Mouse (Mus musculus) adrenal gland, adult 18-20 months (tissue): ENCODE results near the gene Slc52a3. TPM values are rescaled to one million over a fixed set of nuclear protein-coding genes. Genes with fewer than 3 reads are reported as not detected.
"Not testable (repeated sequence)": the region's sequence is repeated elsewhere in the genome, so short reads cannot be mapped to it uniquely, and the experiment has no call there.

Experiments
- DNase-seq, 2 experiments: peaks; one replicate each; pipeline ENCODE4 v3.0.0; 2021 to 2022; ENCODE audit warnings: low spot score in 2 of 2
- total RNA-seq, 2 experiments: library from RNA; stranded (reverse); gene quantifications; 1 replicate in 1 of 2; 2 replicates in 1 of 2; pipeline ENCODE4 v1.2.3; 2021

Gene Slc52a3
- total RNA-seq, 2 experiments from 2014 or later: 3.9 to 5.6 TPM

GRCm38 (mm10) chr2:151972880-151973594, 23.3 kb upstream of the Slc52a3 start:
- DNase-seq: no peak

- no peak for DNase-seq
These were observed 22.4 kb upstream of the Slc52a3 start for GRCm38 (mm10) chr2:151973595-151974562.

GRCm38 (mm10) chr2:151975295-151975694, 21.0 kb upstream of the Slc52a3 start:
- no peak for DNase-seq

- no peak for DNase-seq
These were observed 20.2 kb upstream of the Slc52a3 start for GRCm38 (mm10) chr2:151976067-151976466.

GRCm38 (mm10) chr2:151977689-151978440, 18.4 kb upstream of the Slc52a3 start:
- no peak for DNase-seq

GRCm38 (mm10) chr2:151978494-151978893, 17.8 kb upstream of the Slc52a3 start:
- no peak for DNase-seq

- DNase-seq: peak; percentile 86
These were observed 16.6 kb upstream of the Slc52a3 start, which contains the start of gene Fam110a for GRCm38 (mm10) chr2:151979470-151980354. TSS of gene Fam110a (minus strand) at chr2:151980219.

GRCm38 (mm10) chr2:151980355-151980693, 16.0 kb upstream of the Slc52a3 start:
- no peak for DNase-seq

- no peak for DNase-seq
These were observed 15.0 kb upstream of the Slc52a3 start for GRCm38 (mm10) chr2:151981268-151981667.

- no peak for DNase-seq
These were observed 13.8 kb upstream of the Slc52a3 start for GRCm38 (mm10) chr2:151982476-151982875.

GRCm38 (mm10) chr2:151984019-151984418, 12.3 kb upstream of the Slc52a3 start:
- no peak for DNase-seq

GRCm38 (mm10) chr2:151985426-151986172, 10.7 kb upstream of the Slc52a3 start:
- DNase-seq: no peak

GRCm38 (mm10) chr2:151986958-151987357, 9.4 kb upstream of the Slc52a3 start:
- DNase-seq: no peak

- no peak for DNase-seq
These were observed 7.3 kb upstream of the Slc52a3 start for GRCm38 (mm10) chr2:151988978-151989377.

GRCm38 (mm10) chr2:151990985-151991394, 5.3 kb upstream of the Slc52a3 start:
- DNase-seq: no peak

- DNase-seq: no peak
These were observed 4.9 kb upstream of the Slc52a3 start for GRCm38 (mm10) chr2:151991446-151991845.

- DNase-seq: peak; percentile 75 to 80
These were observed 1.8 kb upstream of the Slc52a3 start for GRCm38 (mm10) chr2:151994350-151995122.

- not testable (repeated sequence) for DNase-seq
These were observed 872 bp downstream of the Slc52a3 start for GRCm38 (mm10) chr2:151997190-151997575.
